8 mouse cellular contexts compared by ENCODE assay signal in the genomic region with DNA sequence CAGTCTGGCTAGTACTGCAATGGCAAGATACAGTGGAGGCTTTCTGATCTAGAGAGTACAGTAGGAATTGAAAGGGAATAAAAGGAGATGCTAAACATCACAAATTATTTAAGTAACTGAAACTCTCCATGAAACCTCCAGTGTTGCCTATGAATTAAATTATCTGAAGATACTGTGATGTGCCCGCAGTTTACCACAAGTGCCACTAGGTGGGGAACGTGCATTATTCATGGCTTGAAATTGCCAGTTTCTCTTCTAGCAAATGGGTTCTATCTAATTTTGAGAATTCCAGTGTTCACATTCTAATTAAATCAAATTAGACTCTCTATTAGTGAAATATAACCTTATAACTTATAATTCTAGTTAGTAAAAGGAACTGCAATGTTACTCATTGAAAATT.
A peak's percentile ranks its signal among the peaks of the same experiment; 100 is the strongest.
DNase-seq lines count a peak whose midpoint lies in the region; ATAC-seq and TF ChIP-seq lines count a peak whose summit lies in the region.

No protein-coding gene starts in this region.

- H3K27me3 ChIP-seq in liver, embryonic 11.5 days (replicated peaks; ENCODE audit: control insufficient read depth, insufficient read depth, low read length) = no peaks in the 10 kb centered on the region
- H3K27me3 ChIP-seq in lung, embryonic 14.5 days (ENCODE audit: insufficient read depth, low read length) = no peaks in the 10 kb centered on the region

- no peak for ATAC-seq in liver, embryonic 11.5 days (replicated peaks; ENCODE audit: low FRiP score)
- ATAC-seq in lung, embryonic 14.5 days (ENCODE audit: insufficient read depth) = no peak

- DNase-seq in liver = peak; percentile 14
- no peak for DNase-seq in liver, embryonic 11.5 days (ENCODE audit: low spot score)
- DNase-seq in WW6 (ENCODE audit: low read depth, low spot score) = peak; percentile 7
- peak; percentile 79 for DNase-seq in embryo, embryonic 11 days
- DNase-seq in induced T-regulatory cell, adult 2 months (ENCODE audit: low read depth) = peak; percentile 34
- peak; percentile 86 for DNase-seq in lung, embryonic 14.5 days
- peak; percentile 46 for DNase-seq in right cerebral cortex, adult 18-20 months
- DNase-seq in urinary bladder, postnatal 10 days (ENCODE audit: low spot score) = no peak

- H3K36me3 ChIP-seq in liver, embryonic 11.5 days (ENCODE audit: control insufficient read depth, insufficient read depth, low read length) = no peaks in the 10 kb centered on the region
- H3K36me3 ChIP-seq in lung, embryonic 14.5 days (ENCODE audit: insufficient read depth) = no peaks in the 10 kb centered on the region

- H3K4me2 ChIP-seq in liver, embryonic 11.5 days = no peak overlapping the region
- no peak overlapping the region for H3K4me2 ChIP-seq in lung, embryonic 14.5 days

- no peaks in the 10 kb centered on the region for H3K4me1 ChIP-seq in liver, embryonic 11.5 days (replicated peaks; ENCODE audit: control insufficient read depth, insufficient read depth, low read length)
- no peaks in the 10 kb centered on the region for H3K4me1 ChIP-seq in lung, embryonic 14.5 days (ENCODE audit: insufficient read depth)

- TF ChIP-seq CTCF in lung, embryonic 14.5 days (IDR thresholded peaks at IDR 0.05; ENCODE audit: low read depth) = peak; percentile 83

- H3K4me3 ChIP-seq in liver, embryonic 11.5 days (ENCODE audit: low read depth, low read length) = no peak overlapping the region
- no peak overlapping the region for H3K4me3 ChIP-seq in lung, embryonic 14.5 days (ENCODE audit: low read depth, low read length)

- no peak overlapping the region for H3K9ac ChIP-seq in liver, embryonic 11.5 days (ENCODE audit: low read depth, low read length)
- H3K9ac ChIP-seq in lung, embryonic 14.5 days = no peak overlapping the region

- 3% methylated on average over 2 of the region's 2 CpGs for WGBS in liver, embryonic 11.5 days
- WGBS in lung, embryonic 14.5 days = 1% methylated on average over 2 of the region's 2 CpGs

- H3K27ac ChIP-seq in liver, embryonic 11.5 days (ENCODE audit: low read depth, low read length) = no peak overlapping the region
- H3K27ac ChIP-seq in lung, embryonic 14.5 days (ENCODE audit: low read depth) = no peak overlapping the region

- no peaks in the 10 kb centered on the region for H3K9me3 ChIP-seq in liver, embryonic 11.5 days (ENCODE audit: control insufficient read depth, low read length)
- no peaks in the 10 kb centered on the region for H3K9me3 ChIP-seq in lung, embryonic 14.5 days (ENCODE audit: low read depth, low read length)

Comparison
In these comparisons a context has a peak if more than half of its experiments do, and no peak if none do; other contexts are left out.
1. DNase-seq: peak in liver (single experiment), WW6 (single experiment), embryo, embryonic 11 days (single experiment), induced T-regulatory cell, adult 2 months (single experiment), lung, embryonic 14.5 days (single experiment) and right cerebral cortex, adult 18-20 months (single experiment); none in liver, embryonic 11.5 days (single experiment) and urinary bladder, postnatal 10 days (single experiment).